Mouse (Mus musculus): ENCODE results near the gene Nr2c2. TPM values are rescaled to one million over a fixed set of nuclear protein-coding genes. Genes with fewer than 3 reads are reported as not detected.

Nr2c2 gene
- polyA plus RNA-seq (2014; fragmentation: Nextera tagmentation; extraction: Ambion mirVana), result 22.8 and 25.8 TPM in 2 replicates

DNA sequence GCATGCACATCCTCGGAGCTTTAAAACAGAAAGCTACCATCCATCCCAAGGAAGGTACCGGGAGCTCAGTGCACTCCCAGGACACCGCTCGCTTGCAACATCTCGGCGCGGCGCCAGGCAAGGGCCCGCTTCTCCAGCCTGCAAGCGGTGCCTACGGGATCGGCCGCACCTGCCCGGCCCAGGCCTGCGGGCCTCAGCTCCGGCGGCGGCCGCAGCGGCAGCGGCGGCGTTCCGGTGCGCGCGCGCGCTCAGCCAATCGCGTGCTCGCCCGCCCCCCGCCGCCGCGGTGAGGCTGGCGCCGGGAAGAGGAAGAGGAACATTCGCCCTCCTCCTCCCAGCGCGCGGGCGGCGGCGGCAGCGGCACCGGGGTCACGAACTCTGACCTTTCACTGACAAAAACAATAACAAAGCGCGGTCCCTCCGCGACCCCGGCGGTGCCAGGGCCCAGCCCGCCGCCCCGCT lies at the start of gene Nr2c2:
Gene Nr2c2, plus strand, starts transcription at position 261 of the 462 bp plus-strand sequence.
- peak within 1 kb of the TSS; percentile 96 for H3K4me3 ChIP-seq (ENCODE audit: low read depth, low read length)
- H3K4me1 ChIP-seq (replicated peaks; ENCODE audit: control insufficient read depth, insufficient read depth, low read length), result 0 out of 2 replicates have a peak, but pooled peaks cover 3% of the 10 kb centered on the region
- ATAC-seq (ENCODE audit: low FRiP score), result peak; percentile 62
- H3K27ac ChIP-seq (ENCODE audit: low read depth, low read length), result peak within 1 kb of the TSS; percentile 99
- peak within 1 kb of the TSS; percentile 74 for H3K4me2 ChIP-seq (replicated peaks; ENCODE audit: low read depth, low read length)
- H3K27me3 ChIP-seq (ENCODE audit: control insufficient read depth, insufficient read depth, low read length), result no peaks in the 10 kb centered on the region
- no peaks in the 10 kb centered on the region for H3K36me3 ChIP-seq (ENCODE audit: control insufficient read depth, insufficient read depth, low read length)
- no peaks in the 10 kb centered on the region for H3K9me3 ChIP-seq (ENCODE audit: control insufficient read depth, low read length)
- DNase-seq (ENCODE audit: low spot score), result peak; percentile 87
- H3K9ac ChIP-seq (ENCODE audit: low read depth, low read length), result peak within 1 kb of the TSS; percentile 97
- under 1% methylated on average over 51 of the region's 58 CpGs for WGBS

DNA sequence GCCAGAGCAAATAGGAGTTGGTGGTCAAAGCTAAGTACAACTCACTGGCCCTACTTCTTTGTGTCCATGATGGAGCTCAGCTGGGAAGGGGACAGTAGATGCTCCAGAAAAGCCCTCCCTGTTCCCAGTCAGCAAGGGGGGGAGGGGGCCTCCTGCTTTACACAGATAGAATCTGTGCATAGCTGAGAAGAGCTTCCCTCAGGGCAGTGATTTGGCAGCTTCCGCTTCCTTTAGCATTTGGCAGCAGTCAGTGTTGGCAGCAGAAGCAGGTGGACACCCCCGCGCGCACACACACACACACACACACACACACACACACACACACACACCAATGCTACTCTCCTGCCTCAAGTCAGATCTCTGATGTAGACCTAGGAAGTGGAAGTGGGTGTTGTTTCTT lies 49.1 kb upstream of the Nr2c2 start:
- Histone ChIP-seq H3K4me2 (replicated peaks; ENCODE audit: low read depth, low read length) (no peak overlapping the region), H3K27me3 (ENCODE audit: control insufficient read depth, insufficient read depth, low read length) (no peaks in the 10 kb centered on the region), H3K4me1 (replicated peaks; ENCODE audit: control insufficient read depth, insufficient read depth, low read length) (no peaks in the 10 kb centered on the region), H3K9ac (ENCODE audit: low read depth, low read length) (no peak overlapping the region), H3K36me3 (ENCODE audit: control insufficient read depth, insufficient read depth, low read length) (no peaks in the 10 kb centered on the region), H3K4me3 (ENCODE audit: low read depth, low read length) (no peak overlapping the region), H3K9me3 (ENCODE audit: control insufficient read depth, low read length) (no peaks in the 10 kb centered on the region), H3K27ac (ENCODE audit: low read depth, low read length) (no peak overlapping the region)
- DNase-seq (ENCODE audit: low spot score) (no peak), ATAC-seq (ENCODE audit: low FRiP score) (no peak)
- 93% methylated on average over 4 of the region's 4 CpGs for WGBS

DNA sequence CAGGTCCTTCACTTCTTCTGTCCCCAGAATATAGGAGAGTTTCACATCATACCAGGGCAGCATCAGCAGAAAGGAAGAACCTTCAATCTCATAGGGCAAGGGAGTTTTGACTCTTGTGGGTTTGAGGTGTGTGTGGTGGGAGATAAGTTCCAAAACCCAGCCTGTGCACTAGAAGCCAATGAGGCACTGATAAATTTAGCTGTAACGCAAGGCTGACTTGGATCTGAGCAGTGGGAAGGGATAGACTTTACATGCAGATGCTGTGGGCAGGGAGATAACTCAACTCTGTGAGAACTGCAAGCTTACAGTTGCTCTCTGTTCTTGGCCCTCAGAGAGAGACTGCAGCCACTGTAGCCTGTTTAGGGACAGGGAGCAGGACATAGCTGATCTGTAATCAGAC lies 48.3 kb upstream of the Nr2c2 start:
- Histone ChIP-seq H3K9ac (ENCODE audit: low read depth, low read length) (no peak overlapping the region), H3K9me3 (ENCODE audit: control insufficient read depth, low read length) (no peaks in the 10 kb centered on the region), H3K27ac (ENCODE audit: low read depth, low read length) (no peak overlapping the region), H3K4me3 (ENCODE audit: low read depth, low read length) (no peak overlapping the region), H3K4me1 (replicated peaks; ENCODE audit: control insufficient read depth, insufficient read depth, low read length) (no peaks in the 10 kb centered on the region), H3K27me3 (ENCODE audit: control insufficient read depth, insufficient read depth, low read length) (no peaks in the 10 kb centered on the region), H3K36me3 (ENCODE audit: control insufficient read depth, insufficient read depth, low read length) (no peaks in the 10 kb centered on the region), H3K4me2 (replicated peaks; ENCODE audit: low read depth, low read length) (no peak overlapping the region)
- no peak for ATAC-seq (ENCODE audit: low FRiP score)
- no peak for DNase-seq (ENCODE audit: low spot score)
- WGBS, result 89% methylated on average over 1 of the region's 1 CpGs

DNA sequence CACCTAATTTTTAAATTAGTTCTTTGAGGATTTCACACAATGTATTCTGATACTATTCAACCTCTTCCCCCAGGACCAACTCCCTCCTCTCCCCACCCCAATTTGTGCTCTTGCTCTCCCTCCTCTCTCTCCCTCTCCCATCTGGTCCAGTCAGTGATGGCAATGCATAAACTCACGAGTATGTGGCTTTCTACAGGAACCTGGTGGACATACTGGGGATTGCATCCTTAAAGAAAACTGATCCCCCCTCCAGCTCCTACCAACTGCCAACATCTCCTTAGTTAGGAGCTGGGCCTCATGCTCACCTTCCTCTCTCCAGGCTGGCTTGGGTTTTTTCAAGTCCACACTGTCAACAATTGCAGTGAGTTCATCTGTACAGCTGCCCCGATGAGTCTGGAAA lies 33.4 kb upstream of the Nr2c2 start:
- DNase-seq (ENCODE audit: low spot score) (peak; percentile 31), ATAC-seq (ENCODE audit: low FRiP score) (no peak)
- WGBS, result 61% methylated on average over 2 of the region's 2 CpGs

DNA sequence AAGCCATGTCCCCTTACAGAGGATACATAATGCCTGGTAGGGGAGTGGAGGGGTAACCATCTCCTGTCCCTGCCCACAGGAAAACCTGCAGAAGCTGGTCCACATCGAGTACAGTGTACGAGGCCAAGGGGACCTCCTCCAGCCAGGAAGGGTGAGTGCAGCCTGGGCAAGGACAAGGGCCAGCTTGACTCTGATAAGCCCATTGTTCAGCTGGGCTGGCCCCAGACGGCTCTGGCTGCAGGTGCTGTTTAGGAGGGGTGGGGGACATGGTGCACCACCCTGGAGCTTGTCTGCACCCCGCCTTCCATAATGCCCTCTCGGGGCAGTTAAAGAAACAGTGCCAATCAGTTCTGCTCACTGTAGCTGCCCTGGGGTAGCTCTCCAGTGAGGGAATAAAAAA lies 29.5 kb upstream of the Nr2c2 start:
- DNase-seq (ENCODE audit: low spot score), result no peak
- no peak for ATAC-seq (ENCODE audit: low FRiP score)
- Histone ChIP-seq H3K9ac (ENCODE audit: low read depth, low read length) (no peak overlapping the region), H3K36me3 (ENCODE audit: control insufficient read depth, insufficient read depth, low read length) (no peaks in the 10 kb centered on the region), H3K4me3 (ENCODE audit: low read depth, low read length) (no peak overlapping the region), H3K27ac (ENCODE audit: low read depth, low read length) (no peak overlapping the region), H3K27me3 (ENCODE audit: control insufficient read depth, insufficient read depth, low read length) (no peaks in the 10 kb centered on the region), H3K4me1 (replicated peaks; ENCODE audit: control insufficient read depth, insufficient read depth, low read length) (no peaks in the 10 kb centered on the region), H3K9me3 (ENCODE audit: control insufficient read depth, low read length) (no peaks in the 10 kb centered on the region), H3K4me2 (replicated peaks; ENCODE audit: low read depth, low read length) (no peak overlapping the region)
- WGBS, result 64% methylated on average over 5 of the region's 5 CpGs

More for the DNA sequence above, 33.4 kb upstream of the Nr2c2 start:
- Histone ChIP-seq H3K4me2 (replicated peaks; ENCODE audit: low read depth, low read length) (no peak overlapping the region), H3K4me3 (ENCODE audit: low read depth, low read length) (no peak overlapping the region), H3K27ac (ENCODE audit: low read depth, low read length) (no peak overlapping the region), H3K36me3 (ENCODE audit: control insufficient read depth, insufficient read depth, low read length) (no peaks in the 10 kb centered on the region), H3K4me1 (replicated peaks; ENCODE audit: control insufficient read depth, insufficient read depth, low read length) (no peaks in the 10 kb centered on the region), H3K27me3 (ENCODE audit: control insufficient read depth, insufficient read depth, low read length) (no peaks in the 10 kb centered on the region), H3K9me3 (ENCODE audit: control insufficient read depth, low read length) (no peaks in the 10 kb centered on the region), H3K9ac (ENCODE audit: low read depth, low read length) (no peak overlapping the region)

DNA sequence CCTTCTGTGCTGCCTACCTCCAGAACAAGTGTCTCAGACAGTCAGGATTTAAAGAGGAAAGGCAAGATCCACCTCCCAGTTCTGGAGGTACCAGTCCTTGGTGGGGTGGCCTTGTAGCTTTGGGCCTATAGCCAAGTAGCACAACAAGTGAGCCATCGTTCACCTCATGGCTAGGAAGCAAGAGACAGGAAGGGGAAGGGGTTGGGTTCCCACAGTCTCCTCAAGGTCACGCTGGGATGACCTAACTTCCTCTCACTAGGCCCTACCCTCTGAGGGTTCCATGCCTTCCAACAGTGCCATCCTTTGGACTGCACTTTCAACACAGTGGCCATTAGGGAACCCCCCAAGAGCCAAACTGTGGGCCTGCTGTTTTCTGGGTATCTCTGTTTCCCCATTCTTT lies 27.7 kb upstream of the Nr2c2 start:
- Histone ChIP-seq H3K27me3 (ENCODE audit: control insufficient read depth, insufficient read depth, low read length) (no peaks in the 10 kb centered on the region), H3K9ac (ENCODE audit: low read depth, low read length) (no peak overlapping the region), H3K4me3 (ENCODE audit: low read depth, low read length) (no peak overlapping the region), H3K27ac (ENCODE audit: low read depth, low read length) (no peak overlapping the region), H3K4me2 (replicated peaks; ENCODE audit: low read depth, low read length) (no peak overlapping the region), H3K4me1 (replicated peaks; ENCODE audit: control insufficient read depth, insufficient read depth, low read length) (no peaks in the 10 kb centered on the region), H3K9me3 (ENCODE audit: control insufficient read depth, low read length) (no peaks in the 10 kb centered on the region), H3K36me3 (ENCODE audit: control insufficient read depth, insufficient read depth, low read length) (no peaks in the 10 kb centered on the region)
- 79% methylated on average over 2 of the region's 2 CpGs for WGBS
- DNase-seq (ENCODE audit: low spot score), result no peak
- no peak for ATAC-seq (ENCODE audit: low FRiP score)

DNA sequence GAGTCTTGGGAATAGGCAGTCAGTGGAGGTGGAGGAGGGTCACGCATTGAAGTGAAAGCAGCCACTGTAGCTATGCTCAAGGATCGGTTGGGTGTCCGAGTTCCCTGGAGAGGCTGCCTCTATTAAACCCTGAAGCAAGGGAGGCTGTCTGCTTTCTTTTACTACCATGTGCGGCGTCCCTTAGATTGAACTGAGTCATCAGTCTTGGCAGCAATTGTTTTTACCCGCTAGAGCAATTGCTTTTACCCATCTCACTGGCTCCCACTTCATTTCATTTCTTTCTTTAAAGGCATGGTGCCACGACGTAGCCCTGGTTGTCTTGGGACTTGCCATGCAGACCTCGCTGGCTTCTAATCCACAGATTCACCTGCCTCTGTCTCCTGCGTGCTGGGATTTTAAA lies 27.1 kb upstream of the Nr2c2 start:
- no peaks in the 10 kb centered on the region for H3K27me3 ChIP-seq (ENCODE audit: control insufficient read depth, insufficient read depth, low read length)
- no peak overlapping the region for H3K9ac ChIP-seq (ENCODE audit: low read depth, low read length)
- WGBS, result 72% methylated on average over 10 of the region's 10 CpGs
- no peaks in the 10 kb centered on the region for H3K36me3 ChIP-seq (ENCODE audit: control insufficient read depth, insufficient read depth, low read length)
- no peak overlapping the region for H3K27ac ChIP-seq (ENCODE audit: low read depth, low read length)
- H3K4me1 ChIP-seq (replicated peaks; ENCODE audit: control insufficient read depth, insufficient read depth, low read length), result no peaks in the 10 kb centered on the region
- H3K4me3 ChIP-seq (ENCODE audit: low read depth, low read length), result no peak overlapping the region
- no peaks in the 10 kb centered on the region for H3K9me3 ChIP-seq (ENCODE audit: control insufficient read depth, low read length)
- ATAC-seq (ENCODE audit: low FRiP score) (no peak), DNase-seq (ENCODE audit: low spot score) (no peak)
- no peak overlapping the region for H3K4me2 ChIP-seq (replicated peaks; ENCODE audit: low read depth, low read length)

DNA sequence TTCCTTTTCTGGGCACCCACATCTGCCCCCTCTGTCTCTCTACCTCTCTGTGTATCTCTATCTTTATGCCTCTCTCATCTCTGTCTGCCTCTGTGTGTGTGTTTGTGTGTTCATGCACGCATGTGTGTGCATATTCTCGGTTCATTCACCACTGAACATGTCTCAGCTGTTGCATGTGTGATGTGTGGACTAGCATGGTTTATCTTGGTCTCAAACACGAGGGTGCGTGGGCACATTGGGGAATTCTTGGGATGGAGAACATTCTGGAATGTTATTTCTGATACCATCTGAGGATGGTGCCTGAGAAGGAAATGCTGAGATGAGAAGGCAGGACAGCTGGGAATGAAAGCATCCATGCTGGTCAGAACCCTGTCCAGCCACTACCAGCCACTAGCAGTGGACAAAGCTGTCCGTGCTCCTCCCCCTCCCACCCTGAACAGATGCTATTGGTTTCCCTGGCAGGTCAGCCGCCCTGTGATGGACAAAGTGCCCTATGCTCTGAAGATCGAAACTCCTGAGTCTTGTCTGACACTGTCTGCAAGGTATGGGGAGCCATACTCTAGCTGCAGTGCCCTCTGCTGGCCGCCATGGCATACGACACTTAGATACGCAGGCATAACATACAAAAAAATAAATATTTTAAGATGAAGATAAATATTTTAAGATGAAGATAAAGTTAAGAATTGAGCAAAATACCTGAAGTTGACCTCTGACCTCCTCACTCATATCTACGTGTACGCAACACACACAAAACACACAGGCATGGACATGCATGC lies 25.3 kb upstream of the Nr2c2 start:
- no peak overlapping the region for H3K27ac ChIP-seq (ENCODE audit: low read depth, low read length)
- no peak overlapping the region for H3K4me3 ChIP-seq (ENCODE audit: low read depth, low read length)
- no peak overlapping the region for H3K4me2 ChIP-seq (replicated peaks; ENCODE audit: low read depth, low read length)
- no peaks in the 10 kb centered on the region for H3K27me3 ChIP-seq (ENCODE audit: control insufficient read depth, insufficient read depth, low read length)
- H3K9me3 ChIP-seq (ENCODE audit: control insufficient read depth, low read length), result no peaks in the 10 kb centered on the region
- DNase-seq (ENCODE audit: low spot score) (peak; percentile 74), ATAC-seq (ENCODE audit: low FRiP score) (0 out of 2 replicates have a peak, but pooled peaks have one; percentile 51)
- no peaks in the 10 kb centered on the region for H3K4me1 ChIP-seq (replicated peaks; ENCODE audit: control insufficient read depth, insufficient read depth, low read length)
- no peaks in the 10 kb centered on the region for H3K36me3 ChIP-seq (ENCODE audit: control insufficient read depth, insufficient read depth, low read length)
- 51% methylated on average over 12 of the region's 12 CpGs for WGBS
- H3K9ac ChIP-seq (ENCODE audit: low read depth, low read length), result no peak overlapping the region

Measured in hindbrain, embryonic 11.5 days (tissue).